Mouse (Mus musculus) lung, embryonic 14.5 days (tissue): ENCODE data around the gene Ypel2. TPM values are rescaled to one million over a fixed set of nuclear protein-coding genes. Genes with fewer than 3 reads are reported as not detected.

Experiments
- ATAC-seq: fragments of 200-750 bp; cut with Nextera tagmentation; 2 replicates; pipeline ENCODE4 v1.8.0; 2017; ENCODE audit warnings: mild to moderate bottlenecking, moderate TSS enrichment, moderate library complexity; ENCODE audit not compliant: insufficient read depth
- DNase-seq: peaks from one replicate; pipeline ENCODE4 v3.0.0-alpha.2; 2015
- H3K27ac ChIP-seq: fragments of 300-500 bp; sonication (generic); 2 replicates; pipeline ENCODE4 v1.5.1; 2014; ENCODE audit warnings: low read depth, mild to moderate bottlenecking, moderate library complexity
- H3K27me3 ChIP-seq: fragments of 300-500 bp; sonication (generic); 2 replicates; pipeline ENCODE4 v1.6.1; 2014; ENCODE audit warnings: low read length, control low read depth; ENCODE audit not compliant: insufficient read depth
- H3K36me3 ChIP-seq: fragments of 300-500 bp; sonication (generic); 2 replicates; pipeline ENCODE4 v1.6.1; 2014; ENCODE audit warnings: control low read depth; ENCODE audit not compliant: insufficient read depth
- H3K4me1 ChIP-seq: fragments of 300-500 bp; sonication (generic); 2 replicates; pipeline ENCODE4 v1.6.1; 2014; ENCODE audit warnings: antibody characterized with exemption, control low read depth; ENCODE audit not compliant: insufficient read depth
- H3K4me2 ChIP-seq: fragments of 300-500 bp; sonication (generic); 2 replicates; pipeline ENCODE4 v1.6.1; 2014; ENCODE audit warnings: mild to moderate bottlenecking
- H3K4me3 ChIP-seq: fragments of 300-500 bp; sonication (generic); 2 replicates; pipeline ENCODE4 v1.5.1; 2014; ENCODE audit warnings: low read depth, low read length
- H3K9ac ChIP-seq: fragments of 300-500 bp; sonication (generic); 2 replicates; pipeline ENCODE4 v1.6.1; 2014
- H3K9me3 ChIP-seq: fragments of 300-500 bp; sonication (generic); 2 replicates; pipeline ENCODE4 v1.6.1; 2016; ENCODE audit warnings: low read depth, low read length, control low read depth
- CTCF ChIP-seq: IDR thresholded peaks from 2 replicates; pipeline ENCODE4 v1.5.1; 2016; ENCODE audit warnings: antibody characterized with exemption, low read depth
- whole genome bisulfite sequencing: fragments of 180-500 bp; shearing (Covaris S2); extraction: QIAGEN DNeasy Blood & Tissue Kit; methylation state at CpG from one replicate; pipeline ENCODE4 v1.1.7; 2014; 5-methylcytosine and 5-hydroxymethylcytosine counted together
- polyA plus RNA-seq: library from polyadenylated mRNA; unstranded; fragments of >200 nt; fragmentation: Nextera tagmentation; extraction: Ambion mirVana; gene quantifications from 2 replicates; pipeline ENCODE4 v1.2.1, GENCODE M21; 2014

Gene Ypel2
- polyA plus RNA-seq, 1 experiment from 2014 or later = 6.8 TPM

- H3K27me3 ChIP-seq = no peaks in the 10 kb centered on the region
- WGBS = 56% methylated on average over 5 of the region's 5 CpGs
- no peaks in the 10 kb centered on the region for H3K36me3 ChIP-seq
- DNase-seq (no peak), ATAC-seq (no peak)
- H3K4me1 ChIP-seq = no peaks in the 10 kb centered on the region
- H3K9me3 ChIP-seq = no peaks in the 10 kb centered on the region
- no peak for TF ChIP-seq CTCF
- H3K9ac ChIP-seq = no peak overlapping the region
- no peak overlapping the region for H3K27ac ChIP-seq
- H3K4me2 ChIP-seq = no peak overlapping the region
- no peak overlapping the region for H3K4me3 ChIP-seq
Observed at GRCm38 (mm10) chr11:86981229-86981791, 12.2 kb downstream of the Ypel2 start.

GRCm38 (mm10) chr11:86980526-86980925 lies 13.0 kb downstream of the Ypel2 start:
- no peak for DNase-seq
- TF ChIP-seq CTCF = no peak
- no peak overlapping the region for H3K27ac ChIP-seq

GRCm38 (mm10) chr11:86979799-86980198 lies 13.7 kb downstream of the Ypel2 start:
- WGBS = 67% methylated on average over 7 of the region's 7 CpGs
- Histone ChIP-seq H3K27me3 (no peaks in the 10 kb centered on the region), H3K9ac (no peak overlapping the region), H3K4me1 (no peaks in the 10 kb centered on the region), H3K36me3 (no peaks in the 10 kb centered on the region), H3K9me3 (no peaks in the 10 kb centered on the region), H3K4me3 (no peak overlapping the region), H3K27ac (no peak overlapping the region), H3K4me2 (no peak overlapping the region)
- DNase-seq = peak; percentile 35
- no peak for TF ChIP-seq CTCF
- no peak for ATAC-seq

More at GRCm38 (mm10) chr11:86980526-86980925, 13.0 kb downstream of the Ypel2 start:
- H3K4me3 ChIP-seq = no peak overlapping the region
- no peak overlapping the region for H3K4me2 ChIP-seq
- H3K9ac ChIP-seq = no peak overlapping the region
- H3K4me1 ChIP-seq = no peaks in the 10 kb centered on the region
- H3K36me3 ChIP-seq = no peaks in the 10 kb centered on the region
- no peaks in the 10 kb centered on the region for H3K9me3 ChIP-seq
- 79% methylated on average over 6 of the region's 6 CpGs for WGBS
- ATAC-seq = no peak
- no peaks in the 10 kb centered on the region for H3K27me3 ChIP-seq

- H3K27me3 ChIP-seq = no peaks in the 10 kb centered on the region
- no peak for DNase-seq
- WGBS = 94% methylated on average over 5 of the region's 5 CpGs
- H3K4me1 ChIP-seq = no peaks in the 10 kb centered on the region
- no peak overlapping the region for H3K4me3 ChIP-seq
- ATAC-seq = no peak
- no peaks in the 10 kb centered on the region for H3K9me3 ChIP-seq
- no peak for TF ChIP-seq CTCF
- H3K9ac ChIP-seq = no peak overlapping the region
- no peak overlapping the region for H3K27ac ChIP-seq
- H3K4me2 ChIP-seq = no peak overlapping the region
- no peaks in the 10 kb centered on the region; the same call in 1 of the 2 replicates for H3K36me3 ChIP-seq
Observed at GRCm38 (mm10) chr11:86977242-86977641, 16.3 kb downstream of the Ypel2 start.

- TF ChIP-seq CTCF = no peak
- Histone ChIP-seq H3K9me3 (no peaks in the 10 kb centered on the region), H3K4me2 (no peak overlapping the region), H3K9ac (no peak overlapping the region), H3K27ac (no peak overlapping the region), H3K27me3 (no peaks in the 10 kb centered on the region), H3K36me3 (peaks cover 5% of the 10 kb centered on the region; the same call in 1 of the 2 replicates), H3K4me1 (peaks cover 3% of the 10 kb centered on the region; the same call in 1 of the 2 replicates), H3K4me3 (no peak overlapping the region)
- WGBS = 68% methylated on average over 3 of the region's 3 CpGs
- DNase-seq (no peak), ATAC-seq (no peak)
Observed at GRCm38 (mm10) chr11:86974401-86974800, 19.1 kb downstream of the Ypel2 start.

GRCm38 (mm10) chr11:86973255-86973654 lies 20.3 kb downstream of the Ypel2 start:
- no peak overlapping the region for H3K4me3 ChIP-seq
- H3K36me3 ChIP-seq = peaks cover 12% of the 10 kb centered on the region; the same call in 1 of the 2 replicates
- 56% methylated on average over 5 of the region's 5 CpGs for WGBS
- ATAC-seq (no peak), DNase-seq (no peak)
- H3K9me3 ChIP-seq = no peaks in the 10 kb centered on the region
- H3K4me1 ChIP-seq = peaks cover 10% of the 10 kb centered on the region; the same call in 1 of the 2 replicates
- no peaks in the 10 kb centered on the region for H3K27me3 ChIP-seq
- TF ChIP-seq CTCF = no peak
- H3K27ac ChIP-seq = no peak overlapping the region
- no peak overlapping the region for H3K4me2 ChIP-seq
- no peak overlapping the region for H3K9ac ChIP-seq

- DNase-seq (no peak), ATAC-seq (no peak)
- peaks cover 13% of the 10 kb centered on the region; the same call in 1 of the 2 replicates for H3K4me1 ChIP-seq
- WGBS = 58% methylated on average over 7 of the region's 7 CpGs
- no peak overlapping the region for H3K4me3 ChIP-seq
- H3K4me2 ChIP-seq = no peak overlapping the region
- no peaks in the 10 kb centered on the region for H3K9me3 ChIP-seq
- H3K9ac ChIP-seq = no peak overlapping the region
- no peak for TF ChIP-seq CTCF
- no peak overlapping the region for H3K27ac ChIP-seq
- H3K36me3 ChIP-seq = peaks cover 12% of the 10 kb centered on the region; the same call in 1 of the 2 replicates
- no peaks in the 10 kb centered on the region for H3K27me3 ChIP-seq
Observed at GRCm38 (mm10) chr11:86971057-86971753, 22.3 kb downstream of the Ypel2 start.
